Mouse (Mus musculus): ENCODE measurements around the gene Magi1. TPM values are rescaled to one million over a fixed set of nuclear protein-coding genes. Genes with fewer than 3 reads are reported as not detected.

Magi1 gene
- polyA plus RNA-seq, 1 experiment from 2014 or later, result 31.4 TPM

- 71% methylated on average over 9 of the region's 9 CpGs for WGBS
These were observed 257.4 kb downstream of the Magi1 start for GRCm38 (mm10) chr6:94026361-94026760.

GRCm38 (mm10) chr6:94022437-94022836 is 261.3 kb downstream of the Magi1 start:
- no peaks in the 10 kb centered on the region for H3K27me3 ChIP-seq (ENCODE audit: control insufficient read depth, insufficient read depth, low read length)
- no peaks in the 10 kb centered on the region; the same call in 1 of the 2 replicates for H3K4me1 ChIP-seq (ENCODE audit: control insufficient read depth, insufficient read depth, low read length)
- 87% methylated on average over 5 of the region's 5 CpGs for WGBS
- H3K4me2 ChIP-seq (ENCODE audit: low read depth, low read length), result no peak overlapping the region
- no peaks in the 10 kb centered on the region for H3K36me3 ChIP-seq (ENCODE audit: control insufficient read depth, insufficient read depth, low read length)
- no peak for ATAC-seq (ENCODE audit: low read depth)
- H3K4me3 ChIP-seq (ENCODE audit: low read depth, low read length), result no peak overlapping the region
- H3K9me3 ChIP-seq (ENCODE audit: control insufficient read depth, low read length), result no peaks in the 10 kb centered on the region
- H3K9ac ChIP-seq (replicated peaks; ENCODE audit: low read depth, low read length), result no peak overlapping the region
- H3K27ac ChIP-seq (ENCODE audit: low read depth, low read length), result no peak overlapping the region

More at GRCm38 (mm10) chr6:94026361-94026760, 257.4 kb downstream of the Magi1 start:
- H3K4me1 ChIP-seq (ENCODE audit: control insufficient read depth, insufficient read depth, low read length), result no peaks in the 10 kb centered on the region; the same call in 1 of the 2 replicates
- H3K4me2 ChIP-seq (ENCODE audit: low read depth, low read length), result no peak overlapping the region
- H3K27ac ChIP-seq (ENCODE audit: low read depth, low read length), result no peak overlapping the region
- H3K9ac ChIP-seq (replicated peaks; ENCODE audit: low read depth, low read length), result no peak overlapping the region
- no peak for ATAC-seq (ENCODE audit: low read depth)
- no peaks in the 10 kb centered on the region for H3K27me3 ChIP-seq (ENCODE audit: control insufficient read depth, insufficient read depth, low read length)
- H3K36me3 ChIP-seq (ENCODE audit: control insufficient read depth, insufficient read depth, low read length), result no peaks in the 10 kb centered on the region
- H3K9me3 ChIP-seq (ENCODE audit: control insufficient read depth, low read length), result no peaks in the 10 kb centered on the region; the same call in 1 of the 2 replicates
- no peak overlapping the region for H3K4me3 ChIP-seq (ENCODE audit: low read depth, low read length)

- no peak for ATAC-seq (ENCODE audit: low read depth)
- H3K4me1 ChIP-seq (ENCODE audit: control insufficient read depth, insufficient read depth, low read length), result no peaks in the 10 kb centered on the region; the same call in 1 of the 2 replicates
- no peak overlapping the region for H3K4me2 ChIP-seq (ENCODE audit: low read depth, low read length)
- H3K36me3 ChIP-seq (ENCODE audit: control insufficient read depth, insufficient read depth, low read length), result no peaks in the 10 kb centered on the region
- 90% methylated on average over 8 of the region's 8 CpGs for WGBS
- H3K9ac ChIP-seq (replicated peaks; ENCODE audit: low read depth, low read length), result no peak overlapping the region
- no peaks in the 10 kb centered on the region for H3K9me3 ChIP-seq (ENCODE audit: control insufficient read depth, low read length)
- no peaks in the 10 kb centered on the region for H3K27me3 ChIP-seq (ENCODE audit: control insufficient read depth, insufficient read depth, low read length)
- H3K4me3 ChIP-seq (ENCODE audit: low read depth, low read length), result no peak overlapping the region
- H3K27ac ChIP-seq (ENCODE audit: low read depth, low read length), result no peak overlapping the region
These were observed 262.3 kb downstream of the Magi1 start for GRCm38 (mm10) chr6:94021239-94021962.

- no peak for ATAC-seq (ENCODE audit: low read depth)
- Histone ChIP-seq H3K4me3 (ENCODE audit: low read depth, low read length) (no peak overlapping the region), H3K27ac (ENCODE audit: low read depth, low read length) (no peak overlapping the region), H3K36me3 (ENCODE audit: control insufficient read depth, insufficient read depth, low read length) (no peaks in the 10 kb centered on the region), H3K9me3 (ENCODE audit: control insufficient read depth, low read length) (no peaks in the 10 kb centered on the region), H3K9ac (replicated peaks; ENCODE audit: low read depth, low read length) (no peak overlapping the region), H3K27me3 (ENCODE audit: control insufficient read depth, insufficient read depth, low read length) (no peaks in the 10 kb centered on the region), H3K4me1 (ENCODE audit: control insufficient read depth, insufficient read depth, low read length) (no peaks in the 10 kb centered on the region; the same call in 1 of the 2 replicates), H3K4me2 (ENCODE audit: low read depth, low read length) (no peak overlapping the region)
- WGBS, result 64% methylated on average over 4 of the region's 4 CpGs
These were observed 263.2 kb downstream of the Magi1 start for GRCm38 (mm10) chr6:94020566-94020965.

- 94% methylated on average over 4 of the region's 4 CpGs for WGBS
- Histone ChIP-seq H3K27ac (ENCODE audit: low read depth, low read length) (no peak overlapping the region), H3K4me1 (ENCODE audit: control insufficient read depth, insufficient read depth, low read length) (no peaks in the 10 kb centered on the region; the same call in 1 of the 2 replicates), H3K4me2 (ENCODE audit: low read depth, low read length) (no peak overlapping the region), H3K27me3 (ENCODE audit: control insufficient read depth, insufficient read depth, low read length) (no peaks in the 10 kb centered on the region), H3K36me3 (ENCODE audit: control insufficient read depth, insufficient read depth, low read length) (no peaks in the 10 kb centered on the region), H3K9ac (replicated peaks; ENCODE audit: low read depth, low read length) (no peak overlapping the region), H3K9me3 (ENCODE audit: control insufficient read depth, low read length) (no peaks in the 10 kb centered on the region), H3K4me3 (ENCODE audit: low read depth, low read length) (no peak overlapping the region)
- no peak for ATAC-seq (ENCODE audit: low read depth)
These were observed 263.8 kb downstream of the Magi1 start for GRCm38 (mm10) chr6:94019935-94020334.

GRCm38 (mm10) chr6:94013761-94014160 is 270.0 kb downstream of the Magi1 start:
- Histone ChIP-seq H3K9me3 (ENCODE audit: control insufficient read depth, low read length) (no peaks in the 10 kb centered on the region), H3K27me3 (ENCODE audit: control insufficient read depth, insufficient read depth, low read length) (no peaks in the 10 kb centered on the region), H3K36me3 (ENCODE audit: control insufficient read depth, insufficient read depth, low read length) (no peaks in the 10 kb centered on the region), H3K4me1 (ENCODE audit: control insufficient read depth, insufficient read depth, low read length) (no peaks in the 10 kb centered on the region), H3K9ac (replicated peaks; ENCODE audit: low read depth, low read length) (no peak overlapping the region), H3K4me3 (ENCODE audit: low read depth, low read length) (no peak overlapping the region), H3K27ac (ENCODE audit: low read depth, low read length) (no peak overlapping the region), H3K4me2 (ENCODE audit: low read depth, low read length) (no peak overlapping the region)
- 83% methylated on average over 2 of the region's 2 CpGs for WGBS
- no peak for ATAC-seq (ENCODE audit: low read depth)

- H3K4me1 ChIP-seq (ENCODE audit: control insufficient read depth, insufficient read depth, low read length), result 0 out of 2 replicates have a peak, but pooled peaks cover 6% of the 10 kb centered on the region
- no peak for ATAC-seq (ENCODE audit: low read depth)
- no peaks in the 10 kb centered on the region for H3K27me3 ChIP-seq (ENCODE audit: control insufficient read depth, insufficient read depth, low read length)
- H3K36me3 ChIP-seq (ENCODE audit: control insufficient read depth, insufficient read depth, low read length), result no peaks in the 10 kb centered on the region
- WGBS, result 62% methylated on average over 5 of the region's 5 CpGs
- H3K9me3 ChIP-seq (ENCODE audit: control insufficient read depth, low read length), result no peaks in the 10 kb centered on the region
- no peak overlapping the region for H3K27ac ChIP-seq (ENCODE audit: low read depth, low read length)
- no peak overlapping the region for H3K4me2 ChIP-seq (ENCODE audit: low read depth, low read length)
- H3K4me3 ChIP-seq (ENCODE audit: low read depth, low read length), result no peak overlapping the region
- H3K9ac ChIP-seq (replicated peaks; ENCODE audit: low read depth, low read length), result no peak overlapping the region
These were observed 271.8 kb downstream of the Magi1 start for GRCm38 (mm10) chr6:94011947-94012346.

GRCm38 (mm10) chr6:94011521-94011920 is 272.2 kb downstream of the Magi1 start:
- Histone ChIP-seq H3K9ac (replicated peaks; ENCODE audit: low read depth, low read length) (no peak overlapping the region), H3K36me3 (ENCODE audit: control insufficient read depth, insufficient read depth, low read length) (no peaks in the 10 kb centered on the region), H3K9me3 (ENCODE audit: control insufficient read depth, low read length) (no peaks in the 10 kb centered on the region), H3K27me3 (ENCODE audit: control insufficient read depth, insufficient read depth, low read length) (no peaks in the 10 kb centered on the region), H3K4me3 (ENCODE audit: low read depth, low read length) (no peak overlapping the region), H3K4me2 (ENCODE audit: low read depth, low read length) (no peak overlapping the region), H3K4me1 (ENCODE audit: control insufficient read depth, insufficient read depth, low read length) (0 out of 2 replicates have a peak, but pooled peaks cover 6% of the 10 kb centered on the region), H3K27ac (ENCODE audit: low read depth, low read length) (no peak overlapping the region)
- no peak for ATAC-seq (ENCODE audit: low read depth)
- WGBS, result 80% methylated on average over 6 of the region's 6 CpGs

GRCm38 (mm10) chr6:94008577-94008976 is 275.1 kb downstream of the Magi1 start:
- no peak for ATAC-seq (ENCODE audit: low read depth)
- Histone ChIP-seq H3K4me2 (ENCODE audit: low read depth, low read length) (no peak overlapping the region), H3K27ac (ENCODE audit: low read depth, low read length) (no peak overlapping the region), H3K9me3 (ENCODE audit: control insufficient read depth, low read length) (no peaks in the 10 kb centered on the region), H3K9ac (replicated peaks; ENCODE audit: low read depth, low read length) (no peak overlapping the region), H3K4me3 (ENCODE audit: low read depth, low read length) (no peak overlapping the region), H3K4me1 (ENCODE audit: control insufficient read depth, insufficient read depth, low read length) (0 out of 2 replicates have a peak, but pooled peaks cover 6% of the 10 kb centered on the region), H3K36me3 (ENCODE audit: control insufficient read depth, insufficient read depth, low read length) (no peaks in the 10 kb centered on the region), H3K27me3 (ENCODE audit: control insufficient read depth, insufficient read depth, low read length) (no peaks in the 10 kb centered on the region)
- 32% methylated on average over 4 of the region's 4 CpGs for WGBS
